Mouse (Mus musculus) CH12.LX (cell line): ENCODE results near the gene Hyal3. TPM values are rescaled to one million over a fixed set of nuclear protein-coding genes. Genes with fewer than 3 reads are reported as not detected.
A peak's percentile ranks its signal among the peaks of the same experiment; 100 is the strongest.
"Not testable (repeated sequence)": the region's sequence is repeated elsewhere in the genome, so short reads cannot be mapped to it uniquely, and the experiment has no call there.

ENCODE experiments used
- DNase-seq: peaks from one replicate; pipeline ENCODE4 v3.0.0-alpha.2; 2013; ENCODE audit errors: extremely low read depth
- H3K27ac ChIP-seq: 2 replicates; pipeline ENCODE4 v1.5.1; 2012; ENCODE audit warnings: low read depth, mild to moderate bottlenecking, control low read depth, moderate library complexity; ENCODE audit not compliant: insufficient read depth
- H3K27me3 ChIP-seq: replicated peaks from 2 replicates; pipeline ENCODE3; 2012; ENCODE audit warnings: inconsistent platforms
- H3K36me3 ChIP-seq, 2 experiments: replicated peaks in 1 of 2; 2 replicates each; pipeline versions ENCODE3 to v1.6.1; 2012; ENCODE audit warnings: inconsistent platforms in 1 of 2, low read length in 1 of 2, mild to moderate bottlenecking in 1 of 2, mixed read lengths in 1 of 2, moderate library complexity in 1 of 2; ENCODE audit not compliant: control insufficient read depth in 1 of 2, insufficient read depth in 1 of 2
- H3K4me1 ChIP-seq, 2 experiments: 2 replicates each; pipeline ENCODE4 v1.6.1; 2012; ENCODE audit warnings: inconsistent platforms in 1 of 2, moderate library complexity in 1 of 2; ENCODE audit not compliant: insufficient read depth in 2 of 2, control insufficient read depth in 1 of 2
- H3K4me2 ChIP-seq: 2 replicates; pipeline ENCODE4 v1.6.1; 2012; ENCODE audit warnings: low read depth, mild to moderate bottlenecking, control low read depth; ENCODE audit not compliant: poor library complexity, insufficient read depth, severe bottlenecking
- H3K4me3 ChIP-seq, 3 experiments: fragments of 150-350 bp in 1 of 3; sonication (generic) in 1 of 3; replicated peaks in 1 of 3; 2 replicates each; pipeline versions ENCODE3 to v1.5.1; 2011 to 2012; ENCODE audit warnings: low read depth in 2 of 3, low read length in 2 of 3, mild to moderate bottlenecking in 2 of 3, moderate library complexity in 2 of 3, control low read depth in 1 of 3, improper control_type of control experiment in 1 of 3, inconsistent platforms in 1 of 3, mixed read lengths in 1 of 3; ENCODE audit not compliant: poor library complexity in 1 of 3
- H3K79me2 ChIP-seq: replicated peaks from 2 replicates; pipeline ENCODE4 v1.6.1; 2012; ENCODE audit warnings: mild to moderate bottlenecking, moderate library complexity; ENCODE audit not compliant: control insufficient read depth, poor library complexity, insufficient read depth, severe bottlenecking; ENCODE audit errors: extremely low read depth
- H3K9ac ChIP-seq: 2 replicates; pipeline ENCODE4 v1.6.1; 2012; ENCODE audit warnings: low read depth, mild to moderate bottlenecking, control low read depth, moderate library complexity; ENCODE audit not compliant: insufficient read depth
- H3K9me3 ChIP-seq: replicated peaks from 2 replicates; pipeline ENCODE3; 2012; ENCODE audit warnings: low read length, inconsistent platforms, mixed read lengths
- CHD2 ChIP-seq: IDR thresholded peaks from 2 replicates; pipeline ENCODE4 v1.6.1; 2011; ENCODE audit warnings: low read length, improper control_type of control experiment
- CTCF ChIP-seq, 2 experiments: IDR thresholded peaks in 1 of 2; conservative IDR thresholded peaks in 1 of 2; 2 replicates each; pipeline ENCODE4 v1.5.1; 2011 to 2012; ENCODE audit warnings: low read depth in 2 of 2, low read length in 2 of 2, improper control_type of control experiment in 1 of 2, inconsistent platforms in 1 of 2, mild to moderate bottlenecking in 1 of 2, moderate library complexity in 1 of 2
- E2F4 ChIP-seq: IDR thresholded peaks from 2 replicates; pipeline ENCODE4 v1.6.1; 2011; ENCODE audit warnings: low read depth, low read length, improper control_type of control experiment; ENCODE audit not compliant: insufficient replicate concordance
- ETS1 ChIP-seq: conservative IDR thresholded peaks from 2 replicates; pipeline ENCODE4 v1.6.1; 2012; ENCODE audit warnings: low read depth, mild to moderate bottlenecking, inconsistent platforms, low read length, improper control_type of control experiment, moderate library complexity
- HCFC1 ChIP-seq: IDR thresholded peaks from 2 replicates; pipeline ENCODE4 v1.6.1; 2012; ENCODE audit warnings: low read depth, mild to moderate bottlenecking, inconsistent platforms, low read length, improper control_type of control experiment
- IRF4 ChIP-seq: IDR thresholded peaks from 2 replicates; pipeline ENCODE4 v1.6.1; 2014; ENCODE audit warnings: low read depth, mild to moderate bottlenecking, inconsistent platforms, low read length, improper control_type of control experiment
- JUN ChIP-seq: IDR thresholded peaks from 2 replicates; pipeline ENCODE4 v1.6.1; 2011; ENCODE audit warnings: low read depth, mild to moderate bottlenecking, low read length, improper control_type of control experiment, moderate library complexity; ENCODE audit not compliant: insufficient read depth
- JUND ChIP-seq: conservative IDR thresholded peaks from 2 replicates; pipeline ENCODE4 v1.6.1; 2011; ENCODE audit warnings: low read depth, low read length, improper control_type of control experiment
- MAZ ChIP-seq: IDR thresholded peaks from 2 replicates; pipeline ENCODE4 v1.6.1; 2012; ENCODE audit warnings: low read depth, mild to moderate bottlenecking, inconsistent platforms, low read length, improper control_type of control experiment, moderate library complexity
- MXI1 ChIP-seq: IDR thresholded peaks from 2 replicates; pipeline ENCODE4 v1.6.1; 2011; ENCODE audit warnings: mild to moderate bottlenecking, low read depth, low read length, improper control_type of control experiment
- NRF1 ChIP-seq: IDR thresholded peaks from 2 replicates; pipeline ENCODE4 v1.6.1; 2014; ENCODE audit warnings: low read depth, mild to moderate bottlenecking, inconsistent platforms, low read length, improper control_type of control experiment, moderate library complexity
- PAX5 ChIP-seq: IDR thresholded peaks from 2 replicates; pipeline ENCODE4 v1.6.1; 2012; ENCODE audit warnings: low read length, inconsistent platforms, mixed read lengths
- RAD21 ChIP-seq: IDR thresholded peaks from 2 replicates; pipeline ENCODE4 v1.6.1; 2011; ENCODE audit warnings: low read depth, mild to moderate bottlenecking, low read length, improper control_type of control experiment, moderate library complexity
- RCOR1 ChIP-seq: conservative IDR thresholded peaks from 2 replicates; pipeline ENCODE4 v1.6.1; 2012; ENCODE audit warnings: low read depth, mild to moderate bottlenecking, inconsistent platforms, low read length, improper control_type of control experiment
- SMC3 ChIP-seq: IDR thresholded peaks from 2 replicates; pipeline ENCODE4 v1.6.1; 2011; ENCODE audit warnings: low read depth, low read length, improper control_type of control experiment
- UBTF ChIP-seq: IDR thresholded peaks from 2 replicates; pipeline ENCODE4 v1.6.1; 2012; ENCODE audit warnings: low read depth, mild to moderate bottlenecking, inconsistent platforms, low read length, improper control_type of control experiment, moderate library complexity
- USF2 ChIP-seq: conservative IDR thresholded peaks from 2 replicates; pipeline ENCODE4 v1.6.1; 2011; ENCODE audit warnings: low read depth, low read length, improper control_type of control experiment
- ZC3H11A ChIP-seq: IDR thresholded peaks from 2 replicates; pipeline ENCODE4 v1.6.1; 2012; ENCODE audit warnings: low read depth, mild to moderate bottlenecking, inconsistent platforms, low read length, improper control_type of control experiment
- ZMIZ1 ChIP-seq: IDR thresholded peaks from 2 replicates; pipeline ENCODE4 v1.6.1; 2012; ENCODE audit warnings: low read depth, mild to moderate bottlenecking, inconsistent platforms, low read length, improper control_type of control experiment
- dilution Hi-C: fragments of 300-500 bp; cut with MboI; formaldehyde crosslinking; loops from 2 replicates; pipeline ENCODE4 v1.14.3; 2020; ENCODE audit warnings: low sequenced_read_pairs; ENCODE audit not compliant: extremely low pct_unique_long_range_greater_than_20kb, extremely low pct_ligation_motif_present
- in situ Hi-C: fragments of 300-500 bp; cut with MboI; formaldehyde crosslinking; loops from 3 replicates; pipeline ENCODE4 v1.14.3; 2019; ENCODE audit warnings: low sequenced_read_pairs, low pct_ligation_motif_present, low pct_unique_long_range_greater_than_20kb, mixed read lengths
- polyA plus RNA-seq: library from polyadenylated mRNA; unstranded; fragments of >175 nt; gene quantifications from 2 replicates; pipeline ENCODE4 v1.2.1, GENCODE M21; 2012; ENCODE audit warnings: low read depth; ENCODE audit not compliant: insufficient read length
- total RNA-seq, 2 experiments: library from RNA; depleted of rRNA; stranded (reverse); fragments of 300-350 nt in 1 of 2; fragments of >200 nt in 1 of 2; gene quantifications; 2 replicates each; pipeline ENCODE4 v1.2.3; 2012 to 2014

Hyal3 gene
- total and polyA plus RNA-seq, 3 experiments, result 0.12 to 0.21 (median 0.13) TPM

DNA sequence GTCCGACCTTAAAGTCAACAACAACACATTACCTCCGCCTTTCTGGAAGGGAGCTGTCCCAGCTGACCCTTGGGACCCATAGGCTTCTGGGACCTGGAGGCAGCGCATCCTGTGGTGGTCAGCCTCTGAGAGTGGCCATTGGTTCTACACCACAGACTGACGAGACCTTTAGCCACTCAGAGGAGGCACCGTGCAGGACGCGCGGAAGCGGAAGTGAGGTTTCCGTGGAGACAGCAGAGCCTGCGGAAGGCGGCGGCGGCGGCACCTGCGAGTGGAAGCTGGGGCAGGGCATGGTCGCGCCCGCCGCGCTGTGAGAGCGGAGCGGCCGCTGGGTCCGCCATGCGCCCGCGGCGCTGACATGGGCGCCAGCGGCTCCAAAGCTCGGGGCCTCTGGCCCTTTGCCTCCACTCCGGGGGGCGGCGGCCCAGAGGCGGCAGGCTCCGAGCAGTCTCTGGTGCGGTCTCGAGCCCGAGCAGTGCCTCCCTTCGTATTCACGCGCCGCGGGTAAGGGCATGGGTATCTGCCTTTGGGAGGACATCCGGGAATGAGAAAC lies 17.5 kb upstream of the Hyal3 start, which contains the start of gene Tusc2 (continued):
- TF ChIP-seq RAD21 (no peak), MAZ (no peak), USF2 (no peak), JUND (no peak), UBTF (no peak), HCFC1 (peak; percentile 84), ZMIZ1 (peak; percentile 83), E2F4 (no peak), CTCF (conservative IDR thresholded peaks at IDR 0.05 in 1 of 2, IDR thresholded peaks at IDR 0.05 in 1 of 2; ENCODE audit: low read depth in 2 of 2, low read length in 2 of 2) (no peak), SMC3 (no peak)
- TF ChIP-seq, all 38 proteins: peak for 14

DNA sequence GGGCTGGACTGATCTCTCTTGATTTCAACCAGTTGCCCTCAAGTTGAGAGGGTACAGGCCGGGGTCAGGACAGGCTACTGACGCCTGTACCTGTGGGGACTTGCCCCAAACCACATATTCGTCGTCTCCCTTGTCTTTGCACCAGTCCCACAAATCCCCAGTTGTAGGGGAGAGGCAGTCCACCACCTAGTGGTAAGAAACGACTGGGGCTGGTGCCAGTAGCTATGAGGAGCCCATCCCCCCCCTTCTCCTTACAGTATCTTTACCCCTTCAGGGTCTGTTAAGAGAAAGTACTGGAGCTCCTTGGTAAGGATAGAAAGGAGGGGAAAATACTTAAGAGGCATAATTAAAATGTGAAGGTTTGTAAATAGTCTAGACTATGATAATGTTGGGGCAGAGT lies 15.1 kb upstream of the Hyal3 start:
- dilution Hi-C loops, H3K79me2 ChIP-seq, H3K27me3 ChIP-seq, H3K4me2 ChIP-seq, H3K9ac ChIP-seq, H3K4me3 ChIP-seq, in situ Hi-C loops, H3K9me3 ChIP-seq: not testable (repeated sequence)
- TF ChIP-seq CHD2, result 0 out of 2 replicates have a peak, but pooled peaks have one; percentile 36
- TF ChIP-seq SMC3, result 0 out of 2 replicates have a peak, but pooled peaks have one; percentile 15
- peak; percentile 7 for TF ChIP-seq RAD21
- TF ChIP-seq CTCF (conservative IDR thresholded peaks at IDR 0.05 in 1 of 2, IDR thresholded peaks at IDR 0.05 in 1 of 2; ENCODE audit: low read depth in 2 of 2, low read length in 2 of 2), result peak in 1 of 2 experiments; percentile 51; a peak in 2 of 4 replicates
- peaks cover 26 to 50% of the 10 kb centered on the region in 2 experiments for H3K36me3 ChIP-seq
- H3K27ac ChIP-seq, result peak overlapping the region; percentile 21
- H3K4me1 ChIP-seq, result peaks cover 23 to 58% of the 10 kb centered on the region in 2 experiments
- DNase-seq, result peak; percentile 55

DNA sequence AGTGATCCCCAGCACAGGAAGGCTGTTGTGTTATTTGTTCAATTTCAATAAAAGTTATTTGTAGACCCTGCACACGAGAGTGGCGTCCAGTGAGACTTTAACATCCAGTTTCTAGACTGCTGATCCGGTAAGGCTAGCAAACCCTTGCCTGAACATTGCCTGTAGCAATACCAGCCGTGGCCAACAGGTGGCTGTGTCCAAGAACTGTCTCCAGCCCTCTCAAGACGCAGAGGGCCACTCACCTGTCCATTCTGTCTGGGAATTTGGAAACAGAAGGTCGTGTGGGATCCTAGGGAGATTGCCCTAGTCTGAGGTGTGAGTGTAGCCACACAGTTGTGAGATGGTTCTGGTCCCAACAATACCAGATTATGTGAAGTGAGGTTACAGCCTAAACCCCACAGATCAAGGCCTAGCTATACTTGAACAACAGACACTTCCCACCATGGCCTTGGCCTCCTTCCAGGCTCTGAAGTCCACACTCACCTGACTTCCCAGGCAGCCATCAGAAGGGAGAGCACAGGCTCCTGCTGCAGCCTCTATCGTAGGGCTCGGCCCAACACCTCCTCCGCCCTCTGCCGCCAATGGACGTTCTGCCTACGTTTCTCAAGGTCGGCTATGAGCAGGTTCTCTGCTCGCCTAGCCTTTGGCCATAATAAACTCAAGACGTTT lies 14.4 kb upstream of the Hyal3 start:
- Histone ChIP-seq H3K4me1 (peaks cover 23 to 65% of the 10 kb centered on the region in 2 experiments), H3K9me3 (no peaks in the 10 kb centered on the region), H3K79me2 (peaks cover 9% of the 10 kb centered on the region), H3K9ac (no peak overlapping the region), H3K27ac (no peak overlapping the region), H3K4me3 (no peak overlapping the region), H3K4me2 (no peak overlapping the region), H3K27me3 (no peaks in the 10 kb centered on the region), H3K36me3 (peaks cover 29 to 50% of the 10 kb centered on the region in 2 experiments)
- dilution Hi-C loops, result no loop called here
- peak; percentile 41 for TF ChIP-seq RAD21
- TF ChIP-seq CTCF (conservative IDR thresholded peaks at IDR 0.05 in 1 of 2, IDR thresholded peaks at IDR 0.05 in 1 of 2; ENCODE audit: low read depth in 2 of 2, low read length in 2 of 2), result peak; percentile 70 to 91
- TF ChIP-seq SMC3, result peak; percentile 66
- no peak; the same call in 1 of the 2 replicates for TF ChIP-seq MXI1
- no peak for TF ChIP-seq CHD2
- TF ChIP-seq RCOR1, result 0 out of 2 replicates have a peak, but pooled peaks have one; percentile 35
- no peak for TF ChIP-seq ZMIZ1
- TF ChIP-seq PAX5, result no peak
- TF ChIP-seq JUN, result no peak
- TF ChIP-seq IRF4, result 0 out of 2 replicates have a peak, but pooled peaks have one; percentile 32
- TF ChIP-seq ZC3H11A, result no peak
- TF ChIP-seq ETS1, result no peak
- TF ChIP-seq NRF1, result no peak
- 0 out of 2 replicates have a peak, but pooled peaks have one; percentile 15 for TF ChIP-seq HCFC1
- in situ Hi-C loops, result no loop called here
- peak; percentile 77 for DNase-seq
